Mouse (Mus musculus): ENCODE measurements around the gene Tm6sf1. TPM values are rescaled to one million over a fixed set of nuclear protein-coding genes. Genes with fewer than 3 reads are reported as not detected.

The Tm6sf1 gene
- polyA plus RNA-seq, 1 experiment from 2014 or later: 13.4 TPM

DNA sequence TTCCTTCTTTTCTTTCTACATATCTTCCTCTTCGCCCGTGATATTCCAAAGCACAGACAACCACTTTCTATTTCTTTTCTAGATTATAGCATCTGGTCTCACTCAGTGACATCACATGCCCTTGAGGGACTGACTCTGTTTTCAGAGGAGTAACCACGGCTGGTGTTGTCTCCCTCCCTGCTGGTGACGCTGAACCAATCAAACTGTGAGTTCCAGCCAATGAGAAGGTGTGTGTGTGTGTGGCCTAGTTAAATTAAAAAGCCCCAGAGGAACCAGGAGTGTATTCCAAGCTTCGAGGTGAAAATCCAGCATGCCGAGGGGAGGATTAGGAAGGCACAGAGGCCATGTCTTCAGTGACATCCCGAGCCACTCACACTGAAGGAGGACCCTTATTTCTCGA, 11.8 kb upstream of the Tm6sf1 start:
- no peak for DNase-seq (ENCODE audit: low spot score, missing footprints)
- WGBS: 53% methylated on average over 8 of the region's 8 CpGs

GRCm38 (mm10) chr7:81847777-81848176, 11.0 kb upstream of the Tm6sf1 start:
- no peak for DNase-seq (ENCODE audit: low spot score, missing footprints)
- WGBS: 36% methylated on average over 4 of the region's 4 CpGs
- H3K27me3 ChIP-seq (ENCODE audit: control insufficient read depth, insufficient read depth, low read length): no peaks in the 10 kb centered on the region
- H3K27ac ChIP-seq (ENCODE audit: low read depth, low read length): no peak overlapping the region
- ATAC-seq (ENCODE audit: low FRiP score): no peak
- no peaks in the 10 kb centered on the region for H3K36me3 ChIP-seq (ENCODE audit: control insufficient read depth, insufficient read depth, low read length)
- no peak overlapping the region for H3K9ac ChIP-seq (ENCODE audit: low read length)
- H3K4me3 ChIP-seq (ENCODE audit: low read depth, low read length): no peak overlapping the region
- no peaks in the 10 kb centered on the region for H3K9me3 ChIP-seq (ENCODE audit: control insufficient read depth, low read length)
- no peaks in the 10 kb centered on the region for H3K4me1 ChIP-seq (ENCODE audit: control insufficient read depth, insufficient read depth, low read length)
- no peak overlapping the region for H3K4me2 ChIP-seq

More for the DNA sequence above, 11.8 kb upstream of the Tm6sf1 start:
- Histone ChIP-seq H3K36me3 (ENCODE audit: control insufficient read depth, insufficient read depth, low read length) (no peaks in the 10 kb centered on the region), H3K4me3 (ENCODE audit: low read depth, low read length) (no peak overlapping the region), H3K27me3 (ENCODE audit: control insufficient read depth, insufficient read depth, low read length) (no peaks in the 10 kb centered on the region), H3K9me3 (ENCODE audit: control insufficient read depth, low read length) (no peaks in the 10 kb centered on the region), H3K27ac (ENCODE audit: low read depth, low read length) (no peak overlapping the region), H3K9ac (ENCODE audit: low read length) (no peak overlapping the region), H3K4me2 (no peak overlapping the region), H3K4me1 (ENCODE audit: control insufficient read depth, insufficient read depth, low read length) (no peaks in the 10 kb centered on the region)
- ATAC-seq (ENCODE audit: low FRiP score): no peak

GRCm38 (mm10) chr7:81849214-81849613, 9.6 kb upstream of the Tm6sf1 start:
- 90% methylated on average over 5 of the region's 5 CpGs for WGBS
- Histone ChIP-seq H3K27ac (ENCODE audit: low read depth, low read length) (no peak overlapping the region), H3K27me3 (ENCODE audit: control insufficient read depth, insufficient read depth, low read length) (no peaks in the 10 kb centered on the region), H3K4me3 (ENCODE audit: low read depth, low read length) (no peak overlapping the region), H3K9ac (ENCODE audit: low read length) (no peak overlapping the region), H3K4me1 (ENCODE audit: control insufficient read depth, insufficient read depth, low read length) (no peaks in the 10 kb centered on the region), H3K9me3 (ENCODE audit: control insufficient read depth, low read length) (no peaks in the 10 kb centered on the region), H3K36me3 (ENCODE audit: control insufficient read depth, insufficient read depth, low read length) (no peaks in the 10 kb centered on the region), H3K4me2 (no peak overlapping the region)
- ATAC-seq (ENCODE audit: low FRiP score) (no peak), DNase-seq (ENCODE audit: low spot score, missing footprints) (no peak)

DNA sequence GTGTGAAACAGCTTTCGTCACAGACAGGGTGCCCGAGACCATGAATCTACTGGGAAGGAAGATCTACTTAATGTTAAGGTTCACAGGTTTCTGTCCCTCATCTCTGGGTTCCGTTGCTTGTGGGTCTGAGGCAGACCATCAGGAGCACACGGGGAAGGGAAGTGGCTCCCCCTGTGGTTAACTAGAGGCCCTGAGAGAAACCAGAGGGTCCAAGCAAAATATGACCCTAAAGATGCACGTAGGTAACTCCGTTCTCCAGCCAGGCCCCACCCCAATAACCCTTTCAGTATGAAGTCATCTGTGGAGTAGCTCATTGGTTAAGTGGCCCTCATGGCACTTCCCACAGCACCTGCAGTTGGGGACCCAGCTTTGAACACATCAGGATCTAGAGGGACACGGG, 9.2 kb upstream of the Tm6sf1 start:
- ATAC-seq (ENCODE audit: low FRiP score): no peak
- no peaks in the 10 kb centered on the region for H3K9me3 ChIP-seq (ENCODE audit: control insufficient read depth, low read length)
- H3K4me2 ChIP-seq: no peak overlapping the region
- H3K27ac ChIP-seq (ENCODE audit: low read depth, low read length): no peak overlapping the region
- WGBS: 85% methylated on average over 7 of the region's 7 CpGs
- DNase-seq (ENCODE audit: low spot score, missing footprints): no peak
- H3K27me3 ChIP-seq (ENCODE audit: control insufficient read depth, insufficient read depth, low read length): no peaks in the 10 kb centered on the region
- no peak overlapping the region for H3K4me3 ChIP-seq (ENCODE audit: low read depth, low read length)
- no peaks in the 10 kb centered on the region for H3K36me3 ChIP-seq (ENCODE audit: control insufficient read depth, insufficient read depth, low read length)
- H3K9ac ChIP-seq (ENCODE audit: low read length): no peak overlapping the region
- no peaks in the 10 kb centered on the region for H3K4me1 ChIP-seq (ENCODE audit: control insufficient read depth, insufficient read depth, low read length)

DNA sequence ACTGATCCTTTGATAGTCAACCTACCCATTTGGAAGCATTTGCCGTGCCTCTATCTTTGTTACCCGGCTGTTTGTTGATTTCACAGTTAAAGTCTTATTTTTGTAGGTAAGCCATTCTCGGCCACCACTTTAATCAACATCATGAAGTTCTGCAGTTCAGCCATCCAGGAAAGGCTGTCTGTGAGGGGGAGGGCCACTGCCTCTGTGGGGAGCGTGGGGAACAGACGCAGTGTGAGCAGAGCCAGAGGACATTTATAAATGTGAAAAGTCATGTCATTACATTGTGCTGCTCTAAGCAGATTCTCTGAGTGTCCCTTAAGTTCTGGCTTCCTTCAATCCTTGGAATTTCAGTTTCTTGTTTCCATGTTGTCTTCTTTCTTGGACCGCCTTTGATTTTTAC, 8.6 kb upstream of the Tm6sf1 start:
- DNase-seq (ENCODE audit: low spot score, missing footprints): no peak
- no peak overlapping the region for H3K4me2 ChIP-seq
- H3K9ac ChIP-seq (ENCODE audit: low read length): no peak overlapping the region
- no peak for ATAC-seq (ENCODE audit: low FRiP score)
- H3K4me3 ChIP-seq (ENCODE audit: low read depth, low read length): no peak overlapping the region
- H3K9me3 ChIP-seq (ENCODE audit: control insufficient read depth, low read length): no peaks in the 10 kb centered on the region
- no peak overlapping the region for H3K27ac ChIP-seq (ENCODE audit: low read depth, low read length)
- H3K4me1 ChIP-seq (ENCODE audit: control insufficient read depth, insufficient read depth, low read length): no peaks in the 10 kb centered on the region
- H3K27me3 ChIP-seq (ENCODE audit: control insufficient read depth, insufficient read depth, low read length): no peaks in the 10 kb centered on the region
- H3K36me3 ChIP-seq (ENCODE audit: control insufficient read depth, insufficient read depth, low read length): no peaks in the 10 kb centered on the region
- WGBS: 87% methylated on average over 6 of the region's 6 CpGs

GRCm38 (mm10) chr7:81851706-81852105, 7.1 kb upstream of the Tm6sf1 start:
- H3K36me3 ChIP-seq (ENCODE audit: control insufficient read depth, insufficient read depth, low read length): no peaks in the 10 kb centered on the region
- H3K27me3 ChIP-seq (ENCODE audit: control insufficient read depth, insufficient read depth, low read length): no peaks in the 10 kb centered on the region
- H3K4me3 ChIP-seq (ENCODE audit: low read depth, low read length): no peak overlapping the region
- no peak overlapping the region for H3K27ac ChIP-seq (ENCODE audit: low read depth, low read length)
- 74% methylated on average over 3 of the region's 3 CpGs for WGBS
- no peak overlapping the region for H3K4me2 ChIP-seq
- DNase-seq (ENCODE audit: low spot score, missing footprints) (no peak), ATAC-seq (ENCODE audit: low FRiP score) (no peak)
- no peaks in the 10 kb centered on the region for H3K4me1 ChIP-seq (ENCODE audit: control insufficient read depth, insufficient read depth, low read length)
- H3K9me3 ChIP-seq (ENCODE audit: control insufficient read depth, low read length): no peaks in the 10 kb centered on the region
- no peak overlapping the region for H3K9ac ChIP-seq (ENCODE audit: low read length)

DNA sequence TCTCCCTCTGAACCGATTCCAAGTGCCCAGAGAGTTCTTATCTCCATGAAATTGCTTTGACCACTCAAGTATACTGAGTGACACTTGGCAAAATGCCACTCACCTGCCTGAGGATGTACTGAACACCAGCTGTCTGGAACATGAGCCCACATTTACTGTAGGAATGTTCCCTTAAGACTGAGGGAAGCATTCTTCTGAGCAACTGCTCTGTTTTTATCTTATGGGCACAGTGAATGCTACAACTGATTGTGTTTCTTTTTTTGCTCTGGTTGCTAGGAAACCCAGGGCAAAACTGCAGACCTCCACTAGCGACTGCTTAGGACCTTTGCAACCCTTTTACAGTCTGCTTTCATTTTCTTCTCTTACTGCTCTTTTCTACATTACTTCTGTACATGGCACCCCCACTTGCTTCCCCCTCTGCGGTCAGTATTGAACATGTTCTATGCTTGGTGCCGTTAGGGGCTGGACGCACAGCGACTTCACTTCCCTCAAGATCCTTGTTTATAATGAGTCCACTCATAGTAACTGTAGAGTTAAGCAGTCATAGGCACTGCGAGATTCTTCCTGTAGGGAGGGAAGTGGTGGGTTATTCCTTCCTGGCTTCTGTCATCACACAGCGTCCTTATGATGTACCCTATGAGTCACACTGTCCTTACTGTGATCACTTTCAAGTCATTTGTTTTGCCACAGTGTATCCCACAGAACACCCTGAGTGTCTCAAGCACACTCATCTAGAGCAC, 4.1 kb upstream of the Tm6sf1 start:
- no peak for DNase-seq (ENCODE audit: low spot score, missing footprints)
- H3K36me3 ChIP-seq (ENCODE audit: control insufficient read depth, insufficient read depth, low read length): no peaks in the 10 kb centered on the region
- H3K4me3 ChIP-seq (ENCODE audit: low read depth, low read length): no peak overlapping the region
- H3K9me3 ChIP-seq (ENCODE audit: control insufficient read depth, low read length): no peaks in the 10 kb centered on the region
- peaks cover 3% of the 10 kb centered on the region; the same call in 1 of the 2 replicates for H3K4me1 ChIP-seq (ENCODE audit: control insufficient read depth, insufficient read depth, low read length)
- no peak overlapping the region for H3K27ac ChIP-seq (ENCODE audit: low read depth, low read length)
- H3K27me3 ChIP-seq (ENCODE audit: control insufficient read depth, insufficient read depth, low read length): peaks cover 5% of the 10 kb centered on the region; the same call in 1 of the 2 replicates
- no peak overlapping the region for H3K4me2 ChIP-seq
- H3K9ac ChIP-seq (ENCODE audit: low read length): no peak overlapping the region
- 74% methylated on average over 8 of the region's 8 CpGs for WGBS
- no peak for ATAC-seq (ENCODE audit: low FRiP score)

GRCm38 (mm10) chr7:81855694-81856093, 3.1 kb upstream of the Tm6sf1 start, which contains the start of gene Gm10160:
Gm10160 (minus strand) TSS chr7:81855794.
- 69% methylated on average over 1 of the region's 1 CpGs for WGBS

DNA sequence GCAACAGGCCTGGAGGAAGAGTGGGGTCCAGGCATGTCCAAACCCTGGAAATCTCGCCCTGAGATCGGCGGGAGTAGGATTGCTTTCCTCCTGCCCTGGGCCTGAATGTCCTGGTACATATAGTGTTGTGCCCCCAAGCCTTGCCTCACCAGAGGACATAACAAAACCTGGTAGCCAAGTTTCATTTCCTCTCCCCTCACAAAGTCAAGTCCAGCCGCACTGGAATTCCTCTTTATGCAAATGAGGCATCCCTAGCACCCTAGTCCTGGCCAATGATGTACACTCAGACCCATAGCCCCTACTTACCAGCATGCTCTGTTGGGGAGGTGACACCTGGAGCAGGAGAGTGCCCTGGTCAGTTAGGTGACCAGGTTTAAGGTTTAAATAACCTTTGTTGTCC, 2.6 kb upstream of the Tm6sf1 start:
- Histone ChIP-seq H3K27ac (ENCODE audit: low read depth, low read length) (no peak overlapping the region), H3K9me3 (ENCODE audit: control insufficient read depth, low read length) (no peaks in the 10 kb centered on the region), H3K4me1 (ENCODE audit: control insufficient read depth, insufficient read depth, low read length) (peaks cover 3% of the 10 kb centered on the region; the same call in 1 of the 2 replicates), H3K4me3 (ENCODE audit: low read depth, low read length) (no peak overlapping the region), H3K36me3 (ENCODE audit: control insufficient read depth, insufficient read depth, low read length) (no peaks in the 10 kb centered on the region), H3K4me2 (no peak overlapping the region), H3K9ac (ENCODE audit: low read length) (no peak overlapping the region), H3K27me3 (ENCODE audit: control insufficient read depth, insufficient read depth, low read length) (peaks cover 5% of the 10 kb centered on the region; the same call in 1 of the 2 replicates)
- no peak for DNase-seq (ENCODE audit: low spot score, missing footprints)
- no peak for ATAC-seq (ENCODE audit: low FRiP score)
- 67% methylated on average over 4 of the region's 4 CpGs for WGBS

More at GRCm38 (mm10) chr7:81855694-81856093, 3.1 kb upstream of the Tm6sf1 start, which contains the start of gene Gm10160:
- no peaks in the 10 kb centered on the region for H3K36me3 ChIP-seq (ENCODE audit: control insufficient read depth, insufficient read depth, low read length)
- H3K4me1 ChIP-seq (ENCODE audit: control insufficient read depth, insufficient read depth, low read length): peaks cover 3% of the 10 kb centered on the region; the same call in 1 of the 2 replicates
- H3K4me2 ChIP-seq: no peak within 1 kb of the TSS
- no peak within 1 kb of the TSS for H3K27ac ChIP-seq (ENCODE audit: low read depth, low read length)
- H3K9me3 ChIP-seq (ENCODE audit: control insufficient read depth, low read length): no peaks in the 10 kb centered on the region
- no peak for ATAC-seq (ENCODE audit: low FRiP score)
- H3K9ac ChIP-seq (ENCODE audit: low read length): no peak within 1 kb of the TSS
- H3K27me3 ChIP-seq (ENCODE audit: control insufficient read depth, insufficient read depth, low read length): peaks cover 5% of the 10 kb centered on the region; the same call in 1 of the 2 replicates
- no peak within 1 kb of the TSS for H3K4me3 ChIP-seq (ENCODE audit: low read depth, low read length)
- no peak for DNase-seq (ENCODE audit: low spot score, missing footprints)

All from midbrain, embryonic 11.5 days (tissue).